Mouse (Mus musculus) lung, embryonic 14.5 days (tissue): ENCODE data around the gene Gm45021. TPM values are rescaled to one million over a fixed set of nuclear protein-coding genes. Genes with fewer than 3 reads are reported as not detected.

Experiments used
- ATAC-seq: fragments of 200-750 bp; cut with Nextera tagmentation; 2 replicates; pipeline ENCODE4 v1.8.0; 2017; ENCODE audit warnings: mild to moderate bottlenecking, moderate TSS enrichment, moderate library complexity; ENCODE audit not compliant: insufficient read depth
- DNase-seq: peaks from one replicate; pipeline ENCODE4 v3.0.0-alpha.2; 2015
- H3K27ac ChIP-seq: fragments of 300-500 bp; sonication (generic); 2 replicates; pipeline ENCODE4 v1.5.1; 2014; ENCODE audit warnings: low read depth, mild to moderate bottlenecking, moderate library complexity
- H3K27me3 ChIP-seq: fragments of 300-500 bp; sonication (generic); 2 replicates; pipeline ENCODE4 v1.6.1; 2014; ENCODE audit warnings: low read length, control low read depth; ENCODE audit not compliant: insufficient read depth
- H3K36me3 ChIP-seq: fragments of 300-500 bp; sonication (generic); 2 replicates; pipeline ENCODE4 v1.6.1; 2014; ENCODE audit warnings: control low read depth; ENCODE audit not compliant: insufficient read depth
- H3K4me1 ChIP-seq: fragments of 300-500 bp; sonication (generic); 2 replicates; pipeline ENCODE4 v1.6.1; 2014; ENCODE audit warnings: antibody characterized with exemption, control low read depth; ENCODE audit not compliant: insufficient read depth
- H3K4me2 ChIP-seq: fragments of 300-500 bp; sonication (generic); 2 replicates; pipeline ENCODE4 v1.6.1; 2014; ENCODE audit warnings: mild to moderate bottlenecking
- H3K4me3 ChIP-seq: fragments of 300-500 bp; sonication (generic); 2 replicates; pipeline ENCODE4 v1.5.1; 2014; ENCODE audit warnings: low read depth, low read length
- H3K9ac ChIP-seq: fragments of 300-500 bp; sonication (generic); 2 replicates; pipeline ENCODE4 v1.6.1; 2014
- H3K9me3 ChIP-seq: fragments of 300-500 bp; sonication (generic); 2 replicates; pipeline ENCODE4 v1.6.1; 2016; ENCODE audit warnings: low read depth, low read length, control low read depth
- CTCF ChIP-seq: IDR thresholded peaks from 2 replicates; pipeline ENCODE4 v1.5.1; 2016; ENCODE audit warnings: antibody characterized with exemption, low read depth
- WGBS: fragments of 180-500 bp; shearing (Covaris S2); extraction: QIAGEN DNeasy Blood & Tissue Kit; methylation state at CpG from one replicate; pipeline ENCODE4 v1.1.7; 2014; 5-methylcytosine and 5-hydroxymethylcytosine counted together
- polyA plus RNA-seq: library from polyadenylated mRNA; unstranded; fragments of >200 nt; fragmentation: Nextera tagmentation; extraction: Ambion mirVana; gene quantifications from 2 replicates; pipeline ENCODE4 v1.2.1, GENCODE M21; 2014

The Gm45021 gene
- polyA plus RNA-seq, 1 experiment from 2014 or later, result not detected

- no peaks in the 10 kb centered on the region for H3K27me3 ChIP-seq
- no peak overlapping the region for H3K4me3 ChIP-seq
- peaks cover 11% of the 10 kb centered on the region; the same call in 1 of the 2 replicates for H3K4me1 ChIP-seq
- DNase-seq (peak; percentile 24), ATAC-seq (peak; percentile 10; the same call in 1 of the 2 replicates)
- H3K9me3 ChIP-seq, result no peaks in the 10 kb centered on the region
- no peak overlapping the region for H3K4me2 ChIP-seq
- H3K36me3 ChIP-seq, result no peaks in the 10 kb centered on the region
- no peak overlapping the region for H3K9ac ChIP-seq
- 30% methylated on average over 10 of the region's 10 CpGs for WGBS
- H3K27ac ChIP-seq, result peak overlapping the region; percentile 81
- no peak for TF ChIP-seq CTCF
Observed at GRCm38 (mm10) chr6:48573280-48573679, 16.1 kb upstream of the Gm45021 start.

GRCm38 (mm10) chr6:48573981-48574380 lies 15.4 kb upstream of the Gm45021 start:
- Histone ChIP-seq H3K36me3 (no peaks in the 10 kb centered on the region), H3K4me2 (no peak overlapping the region), H3K27me3 (no peaks in the 10 kb centered on the region), H3K9me3 (no peaks in the 10 kb centered on the region), H3K9ac (no peak overlapping the region), H3K4me1 (peaks cover 11% of the 10 kb centered on the region), H3K4me3 (no peak overlapping the region), H3K27ac (no peak overlapping the region)
- WGBS, result 51% methylated on average over 3 of the region's 3 CpGs
- DNase-seq (no peak), ATAC-seq (no peak)
- TF ChIP-seq CTCF, result no peak

GRCm38 (mm10) chr6:48578736-48579135 lies 10.7 kb upstream of the Gm45021 start:
- H3K36me3 ChIP-seq, result no peaks in the 10 kb centered on the region
- DNase-seq, result no peak
- TF ChIP-seq CTCF, result no peak
- H3K4me3 ChIP-seq, result no peak overlapping the region
- H3K27ac ChIP-seq, result peak overlapping the region; percentile 54; the same call in 1 of the 2 replicates
- no peaks in the 10 kb centered on the region for H3K27me3 ChIP-seq
- 22% methylated on average over 5 of the region's 5 CpGs for WGBS
- no peaks in the 10 kb centered on the region for H3K9me3 ChIP-seq
- peaks cover 8% of the 10 kb centered on the region for H3K4me1 ChIP-seq
- no peak overlapping the region for H3K4me2 ChIP-seq
- no peak for ATAC-seq
- H3K9ac ChIP-seq, result no peak overlapping the region

GRCm38 (mm10) chr6:48579215-48579648 lies 10.2 kb upstream of the Gm45021 start:
- Histone ChIP-seq H3K27me3 (no peaks in the 10 kb centered on the region), H3K9me3 (no peaks in the 10 kb centered on the region), H3K4me3 (no peak overlapping the region), H3K27ac (peak overlapping the region; percentile 54; the same call in 1 of the 2 replicates), H3K36me3 (no peaks in the 10 kb centered on the region), H3K4me2 (peak overlapping the region; percentile 28; the same call in 1 of the 2 replicates), H3K9ac (no peak overlapping the region), H3K4me1 (peaks cover 8% of the 10 kb centered on the region)
- no peak for TF ChIP-seq CTCF
- DNase-seq (peak; percentile 66), ATAC-seq (peak; percentile 74)
- WGBS, result 13% methylated on average over 5 of the region's 5 CpGs

GRCm38 (mm10) chr6:48581257-48581656 lies 8.2 kb upstream of the Gm45021 start:
- no peak for TF ChIP-seq CTCF

GRCm38 (mm10) chr6:48582037-48582436 lies 7.4 kb upstream of the Gm45021 start:
- ATAC-seq (peak; percentile 29; the same call in 1 of the 2 replicates), DNase-seq (peak; percentile 91)
- peak; percentile 79 for TF ChIP-seq CTCF
- Histone ChIP-seq H3K27me3 (no peaks in the 10 kb centered on the region), H3K27ac (no peak overlapping the region), H3K9ac (no peak overlapping the region), H3K4me1 (peaks cover 8% of the 10 kb centered on the region), H3K4me3 (no peak overlapping the region), H3K4me2 (no peak overlapping the region), H3K36me3 (no peaks in the 10 kb centered on the region), H3K9me3 (no peaks in the 10 kb centered on the region)
- 69% methylated on average over 3 of the region's 3 CpGs for WGBS

More at GRCm38 (mm10) chr6:48581257-48581656, 8.2 kb upstream of the Gm45021 start:
- peaks cover 8% of the 10 kb centered on the region for H3K4me1 ChIP-seq
- no peak overlapping the region for H3K4me3 ChIP-seq
- 39% methylated on average over 3 of the region's 3 CpGs for WGBS
- H3K27me3 ChIP-seq, result no peaks in the 10 kb centered on the region
- DNase-seq (no peak), ATAC-seq (no peak)
- no peaks in the 10 kb centered on the region for H3K9me3 ChIP-seq
- H3K27ac ChIP-seq, result no peak overlapping the region
- no peak overlapping the region for H3K4me2 ChIP-seq
- H3K36me3 ChIP-seq, result no peaks in the 10 kb centered on the region
- H3K9ac ChIP-seq, result no peak overlapping the region

- Histone ChIP-seq H3K9ac (no peak overlapping the region), H3K4me3 (no peak overlapping the region), H3K9me3 (peaks cover 4% of the 10 kb centered on the region; the same call in 1 of the 2 replicates), H3K4me1 (peaks cover 10% of the 10 kb centered on the region; the same call in 1 of the 2 replicates), H3K36me3 (peaks cover 12% of the 10 kb centered on the region), H3K27ac (no peak overlapping the region), H3K4me2 (no peak overlapping the region), H3K27me3 (no peaks in the 10 kb centered on the region)
- ATAC-seq (no peak), DNase-seq (no peak)
- no peak for TF ChIP-seq CTCF
- WGBS, result 85% methylated on average over 3 of the region's 3 CpGs
Observed at GRCm38 (mm10) chr6:48591221-48591845, 1.9 kb downstream of the Gm45021 start.
